Mouse (Mus musculus): ENCODE results near the gene Tuba1b.

DNA sequence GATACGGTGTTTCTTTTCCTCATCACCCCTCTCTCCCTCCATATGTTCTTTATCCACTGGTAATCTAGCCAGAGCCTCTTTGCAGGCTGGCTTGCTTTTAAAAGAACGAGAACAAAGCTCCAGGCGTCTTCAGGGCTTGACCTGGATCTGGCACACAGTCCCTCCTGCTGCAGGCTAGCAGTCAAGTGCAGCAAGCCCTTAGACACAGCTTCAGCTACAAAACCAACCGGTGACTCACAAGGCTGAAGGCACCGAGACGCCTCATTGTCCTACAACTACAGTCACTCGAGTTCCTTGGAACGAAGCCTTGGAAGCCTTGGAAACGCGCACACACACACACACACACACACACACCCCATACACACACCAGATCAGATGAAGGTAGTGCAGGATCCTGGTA lies 6.5 kb upstream of the Tuba1b start:
- TF ChIP-seq CTCF (IDR thresholded peaks at IDR 0.05; ENCODE audit: low read depth, low read length): no peak
- no peak for TF ChIP-seq POLR2A (IDR thresholded peaks at IDR 0.05; ENCODE audit: insufficient read depth, low read length)
